Mouse (Mus musculus) cerebellum, postnatal 14 days (tissue): ENCODE measurements at regions not wholly inside any gene's neighbourhood (a gene's known extent, or its start where the extent isn't known, plus 50 kb on each side); places are given as distances from the start of the nearest gene placed in this dataset.

Experiments used
- DNase-seq, 2 experiments: peaks; one replicate each; pipeline ENCODE4 v3.0.0; 2021; ENCODE audit warnings: mixed read lengths in 2 of 2

GRCm38 (mm10) chr9:90828701-90829100 lies 533.5 kb upstream of the Zic4 start:
- DNase-seq, result peak; percentile 61 to 76

- no peak for DNase-seq
Observed at GRCm38 (mm10) chr9:90830704-90831103, 531.5 kb upstream of the Zic4 start.

GRCm38 (mm10) chr9:90833743-90834539 lies 528.3 kb upstream of the Zic4 start:
- no peak for DNase-seq

GRCm38 (mm10) chr9:90838184-90838926 lies 523.9 kb upstream of the Zic4 start:
- DNase-seq, result no peak

GRCm38 (mm10) chr9:90851044-90851443 lies 511.2 kb upstream of the Zic4 start:
- DNase-seq, result no peak

GRCm38 (mm10) chr9:90871636-90872035 lies 490.6 kb upstream of the Zic4 start:
- DNase-seq, result no peak

- no peak for DNase-seq
Observed at GRCm38 (mm10) chr9:90884467-90884866, 477.7 kb upstream of the Zic4 start.

GRCm38 (mm10) chr9:90887405-90887804 lies 474.8 kb upstream of the Zic4 start:
- DNase-seq, result no peak

GRCm38 (mm10) chr9:90890801-90891200 lies 471.4 kb upstream of the Zic4 start:
- DNase-seq, result peak; percentile 42 to 68

GRCm38 (mm10) chr9:90892816-90893215 lies 469.4 kb upstream of the Zic4 start:
- DNase-seq, result no peak

- no peak for DNase-seq
Observed at GRCm38 (mm10) chr9:90903557-90903956, 458.7 kb upstream of the Zic4 start.

GRCm38 (mm10) chr9:90906106-90906505 lies 456.1 kb upstream of the Zic4 start:
- DNase-seq, result no peak

- DNase-seq, result no peak
Observed at GRCm38 (mm10) chr9:90906684-90907083, 455.5 kb upstream of the Zic4 start.

GRCm38 (mm10) chr9:90954613-90955012 lies 407.6 kb upstream of the Zic4 start:
- no peak for DNase-seq

- no peak for DNase-seq
Observed at GRCm38 (mm10) chr9:90961436-90961835, 400.8 kb upstream of the Zic4 start.

- no peak for DNase-seq
Observed at GRCm38 (mm10) chr9:90964043-90964442, 398.2 kb upstream of the Zic4 start.

GRCm38 (mm10) chr9:90978730-90979129 lies 383.5 kb upstream of the Zic4 start:
- peak; percentile 14 to 15 for DNase-seq

GRCm38 (mm10) chr9:90980023-90980802 lies 382.0 kb upstream of the Zic4 start:
- DNase-seq, result no peak

GRCm38 (mm10) chr9:90999178-90999577 lies 363.0 kb upstream of the Zic4 start:
- DNase-seq, result no peak

- DNase-seq, result peak; percentile 86 to 87
Observed at GRCm38 (mm10) chr9:91004214-91004613, 358.0 kb upstream of the Zic4 start.

GRCm38 (mm10) chr9:91040546-91040945 lies 321.7 kb upstream of the Zic4 start:
- no peak for DNase-seq

- peak in 1 of 2 experiments; percentile 15 for DNase-seq
Observed at GRCm38 (mm10) chr9:91048569-91048968, 313.6 kb upstream of the Zic4 start.

- DNase-seq, result peak in 1 of 2 experiments; percentile 3
Observed at GRCm38 (mm10) chr9:91053065-91053793, 309.0 kb upstream of the Zic4 start.
